Mouse (Mus musculus) inflammation-experienced regulatory T-cells, adult 6 months (primary cell): ENCODE results near the gene Slc38a6. TPM values are rescaled to one million over a fixed set of nuclear protein-coding genes. Genes with fewer than 3 reads are reported as not detected.

Experiments
- ATAC-seq: one replicate; pipeline ENCODE4 v1.8.0; 2017
- polyA plus RNA-seq, 3 experiments: library from polyadenylated mRNA; unstranded; fragments of 100-300 nt; shearing (Covaris generic); gene quantifications; one replicate each; pipeline ENCODE4 v1.2.1; 2017

Gene Slc38a6
- polyA plus RNA-seq, 3 experiments from 2014 or later = 3.0 to 6.4 (median 6.3) TPM

- no peak for ATAC-seq
These were observed 71.2 kb downstream of the Slc38a6 start for GRCm38 (mm10) chr12:73357736-73358135.

GRCm38 (mm10) chr12:73358640-73359039, 72.1 kb downstream of the Slc38a6 start:
- no peak for ATAC-seq

GRCm38 (mm10) chr12:73359520-73359919, 72.9 kb downstream of the Slc38a6 start:
- no peak for ATAC-seq

GRCm38 (mm10) chr12:73361201-73361600, 74.6 kb downstream of the Slc38a6 start:
- ATAC-seq = no peak

DNA sequence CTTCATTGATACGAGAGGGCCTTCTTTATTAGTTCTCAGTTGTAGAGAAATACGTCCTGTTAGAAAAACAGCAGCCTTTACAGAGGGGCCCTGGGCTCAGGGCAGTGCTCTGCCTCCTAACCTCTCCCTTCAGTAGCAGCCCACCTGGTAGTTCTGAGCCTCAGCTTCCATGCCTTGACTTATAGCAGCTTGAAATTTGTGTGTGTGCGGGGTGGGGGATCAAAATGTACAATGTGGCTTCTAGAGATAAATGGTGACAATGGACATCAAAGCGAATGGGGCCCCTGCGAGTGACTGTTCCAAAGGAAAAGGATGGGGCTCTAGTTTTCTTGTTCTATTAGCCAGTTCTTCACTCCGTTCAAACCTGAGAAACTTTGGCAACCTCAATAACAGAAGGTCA, 76.8 kb downstream of the Slc38a6 start:
- no peak for ATAC-seq

- ATAC-seq = no peak
These were observed 77.4 kb downstream of the Slc38a6 start for GRCm38 (mm10) chr12:73363956-73364355.

DNA sequence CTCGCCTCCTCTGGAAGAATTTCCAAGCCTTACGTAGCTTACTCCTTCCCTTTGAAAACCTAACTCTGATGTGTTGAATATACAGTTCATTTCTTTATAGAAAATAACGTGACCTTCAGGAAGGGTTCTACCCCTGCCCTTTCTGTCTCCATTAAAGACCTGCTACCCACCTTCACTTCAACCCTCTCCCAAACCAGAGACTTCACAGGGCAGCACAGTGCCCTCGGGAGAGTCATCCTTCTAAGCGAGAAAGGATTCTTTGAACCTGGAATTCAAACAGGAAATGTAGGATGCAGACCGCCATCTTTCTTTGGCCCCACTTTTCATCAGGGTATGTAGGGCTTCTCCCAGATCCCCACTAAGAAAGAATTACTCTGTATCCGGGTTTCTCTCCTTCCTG, 80.0 kb downstream of the Slc38a6 start:
- no peak for ATAC-seq

GRCm38 (mm10) chr12:73367460-73368079, 81.0 kb downstream of the Slc38a6 start:
- no peak for ATAC-seq

GRCm38 (mm10) chr12:73368868-73369608, 82.5 kb downstream of the Slc38a6 start:
- ATAC-seq = no peak

GRCm38 (mm10) chr12:73370367-73370944, 83.9 kb downstream of the Slc38a6 start:
- no peak for ATAC-seq

DNA sequence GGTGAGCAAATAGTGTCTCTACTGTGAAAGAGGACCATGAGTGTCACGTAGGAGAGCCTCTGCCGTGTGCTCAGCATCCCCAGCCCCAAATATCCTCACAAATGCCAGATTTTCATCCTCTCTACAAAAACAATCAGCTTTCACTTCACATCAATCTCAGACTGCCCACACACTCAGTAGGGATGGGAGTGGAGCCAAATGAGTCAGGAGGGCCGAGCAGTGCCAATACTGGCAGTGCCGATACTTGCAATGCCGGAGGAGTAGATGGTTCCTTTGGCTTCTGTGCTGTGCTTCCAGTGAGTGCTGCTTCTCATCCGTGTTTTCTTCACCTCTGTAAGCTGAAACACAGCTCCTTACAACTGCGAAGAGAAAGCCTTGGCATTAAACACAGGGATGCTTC, 84.6 kb downstream of the Slc38a6 start:
- ATAC-seq = no peak

DNA sequence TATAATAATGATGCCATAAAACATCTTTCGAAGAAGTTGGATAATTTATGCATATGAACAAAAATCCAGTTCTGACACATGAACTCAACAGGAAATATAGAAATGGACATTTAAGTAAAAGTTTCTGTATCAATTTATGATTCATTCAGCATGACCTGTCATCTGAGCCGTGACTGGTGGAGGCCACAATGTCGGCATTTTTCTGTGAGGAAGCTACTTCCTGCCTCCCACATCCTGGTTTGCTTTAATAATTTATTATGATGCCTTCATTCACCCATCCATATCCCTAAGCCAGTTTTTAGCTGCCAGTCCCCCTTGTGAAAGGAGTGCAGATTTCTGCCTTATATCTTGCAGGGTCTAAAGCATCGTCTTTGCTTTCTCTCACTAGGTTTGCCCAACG, 91.4 kb downstream of the Slc38a6 start:
- no peak for ATAC-seq

DNA sequence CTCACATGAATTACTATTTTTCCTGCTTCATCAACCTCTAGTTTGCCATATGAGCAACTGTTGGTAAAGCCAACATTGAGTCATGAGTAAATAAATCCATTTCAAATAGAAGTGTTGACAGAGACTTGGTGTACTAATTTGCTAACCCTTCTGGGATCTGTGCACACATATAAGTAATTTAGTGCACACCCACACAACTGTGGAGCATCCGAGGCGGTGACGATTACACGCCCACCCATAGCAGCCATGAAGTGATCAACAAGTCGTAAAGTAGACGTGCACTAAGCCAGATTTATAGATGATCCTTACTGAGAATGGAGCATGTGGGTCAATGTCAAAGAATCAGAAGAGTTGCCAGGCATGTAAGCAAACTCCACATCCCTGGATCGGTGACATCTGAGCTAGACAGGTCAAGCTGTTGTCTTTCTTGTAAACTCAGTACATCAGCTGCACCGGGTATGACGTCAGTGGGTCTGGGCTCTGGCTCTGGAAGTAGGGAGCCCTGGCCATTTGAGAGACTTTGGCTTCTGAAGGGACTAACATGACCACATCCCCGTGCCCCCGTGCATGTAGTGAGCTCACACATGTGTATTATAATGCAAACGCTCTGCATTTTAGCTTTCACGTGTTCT, 92.3 kb downstream of the Slc38a6 start:
- ATAC-seq = no peak

DNA sequence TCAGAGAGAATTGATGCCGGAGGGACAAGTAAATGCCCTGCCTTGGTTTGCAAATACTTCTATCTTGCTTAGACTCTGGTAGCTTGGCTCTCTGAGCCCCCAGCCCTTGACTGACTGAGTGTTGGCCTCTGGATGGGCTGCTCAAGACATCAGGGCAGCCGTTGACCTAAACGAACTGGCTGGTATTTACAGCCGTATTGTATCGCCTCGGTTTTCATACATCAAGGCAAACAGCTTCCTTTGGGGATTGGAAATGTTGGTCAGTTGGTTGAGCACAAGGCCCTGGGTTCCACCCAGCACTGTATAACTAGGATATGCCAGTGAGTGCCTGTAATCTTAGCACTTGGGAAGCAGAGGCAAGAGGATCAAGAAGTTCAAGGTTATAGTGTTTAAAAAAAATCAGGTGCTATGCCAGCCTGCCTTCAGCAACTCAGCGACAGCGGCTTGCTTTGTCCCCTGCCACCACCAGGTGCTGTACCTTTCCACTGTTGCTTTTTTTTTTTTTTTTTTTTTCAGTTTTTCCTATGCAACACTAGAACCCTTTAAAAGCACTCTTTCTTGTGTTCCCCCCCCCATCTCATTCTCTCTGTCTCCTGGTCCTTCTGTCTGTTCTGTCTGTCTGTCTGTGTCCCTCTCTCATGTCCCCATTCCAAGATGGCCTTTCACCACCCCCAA, 94.2 kb downstream of the Slc38a6 start:
- ATAC-seq = no peak

DNA sequence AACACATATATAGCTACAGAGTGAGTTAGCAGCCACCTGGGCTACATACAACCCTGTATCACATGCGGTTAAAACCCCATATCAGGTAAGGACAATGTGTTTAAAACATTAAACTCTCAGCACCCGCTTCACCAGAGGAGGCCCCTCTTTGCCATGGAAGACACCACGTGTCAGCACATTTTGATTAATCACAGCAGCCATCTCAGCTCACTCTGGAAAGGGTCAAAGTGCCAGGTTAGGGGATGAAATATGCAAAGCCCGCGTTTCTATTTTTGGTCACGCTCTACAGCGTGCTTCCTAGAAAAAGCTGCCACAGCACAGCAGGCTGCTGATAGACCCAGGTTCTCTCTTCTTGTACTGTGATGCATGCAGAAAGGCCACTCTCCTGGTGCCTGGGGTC, 94.9 kb downstream of the Slc38a6 start:
- no peak for ATAC-seq

GRCm38 (mm10) chr12:73382290-73383178, 96.0 kb downstream of the Slc38a6 start:
- ATAC-seq = peak; percentile 68

- no peak for ATAC-seq
These were observed 96.6 kb downstream of the Slc38a6 start for GRCm38 (mm10) chr12:73383179-73383510.

DNA sequence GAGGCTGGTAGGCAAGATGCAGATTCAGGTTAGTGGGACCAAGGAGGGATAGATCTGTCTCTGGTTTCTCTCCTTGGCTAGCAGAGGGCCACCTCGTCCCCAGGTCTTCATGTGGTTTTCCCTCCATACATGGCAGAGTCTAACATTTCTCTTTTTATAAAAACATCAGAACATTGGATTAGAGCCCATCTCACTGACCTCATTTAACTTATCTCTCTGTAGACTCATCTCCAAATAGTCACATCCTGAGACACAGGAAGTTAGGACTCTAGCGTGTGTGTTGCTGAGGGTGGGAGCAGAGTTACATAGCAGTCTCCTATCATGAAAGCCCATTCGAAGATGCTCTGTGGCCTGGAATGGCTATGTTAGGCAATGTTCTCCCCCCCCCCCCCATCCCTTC, 97.3 kb downstream of the Slc38a6 start:
- ATAC-seq = peak; percentile 28

- ATAC-seq = no peak
These were observed 98.2 kb downstream of the Slc38a6 start for GRCm38 (mm10) chr12:73384747-73385146.

DNA sequence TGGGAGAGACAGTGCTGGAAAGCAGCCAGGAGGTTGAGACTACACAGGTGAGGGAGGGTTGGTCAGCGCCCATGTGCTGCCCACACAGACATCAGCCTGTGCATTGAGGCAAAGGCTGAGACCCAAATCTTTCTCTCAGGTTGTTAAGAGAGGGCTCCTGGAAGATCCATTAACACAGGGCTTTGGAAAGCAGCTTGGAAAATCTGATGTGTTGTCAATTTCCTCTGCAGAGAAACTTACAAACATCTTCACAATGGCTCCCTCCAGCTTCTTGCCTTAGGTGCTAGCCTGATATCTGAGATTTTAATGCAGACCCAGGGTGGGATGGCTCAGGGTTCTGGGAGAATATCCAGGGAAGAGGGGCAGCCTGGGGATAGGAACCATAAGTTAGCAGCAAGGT, 105.9 kb downstream of the Slc38a6 start:
- ATAC-seq = no peak

GRCm38 (mm10) chr12:73393018-73393417, 106.4 kb downstream of the Slc38a6 start:
- no peak for ATAC-seq

DNA sequence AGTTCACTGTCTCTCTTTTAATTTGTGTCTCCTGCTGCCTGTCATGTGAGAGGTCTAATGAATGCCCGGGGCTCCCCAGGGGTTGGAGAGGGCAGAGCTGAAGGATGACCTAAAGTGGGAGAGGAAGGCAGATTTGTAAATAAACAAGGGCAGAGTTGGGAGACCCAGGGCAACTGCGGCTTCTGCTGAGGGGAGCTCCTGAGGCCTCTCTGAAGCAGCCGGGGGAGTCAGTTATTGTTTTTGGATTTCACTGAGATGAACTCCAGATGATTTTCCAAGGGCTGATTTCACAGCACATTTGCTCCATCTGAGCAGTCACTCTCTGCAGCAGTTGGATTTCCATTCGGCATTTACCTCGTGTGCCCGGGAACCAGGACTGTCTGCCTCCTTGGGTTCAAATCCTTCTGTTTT, 107.3 kb downstream of the Slc38a6 start:
- no peak for ATAC-seq
